Mouse (Mus musculus): ENCODE measurements around the gene Pdzrn3. TPM values are rescaled to one million over a fixed set of nuclear protein-coding genes. Genes with fewer than 3 reads are reported as not detected.

The Pdzrn3 gene
- total and polyA plus RNA-seq, 3 experiments, result 0.08 TPM; not detected in 2

- H3K36me3 ChIP-seq (ENCODE audit: control insufficient read depth in 1 of 2, insufficient read depth in 2 of 2, low read length in 2 of 2), result no peaks in the 10 kb centered on the region
- no peak overlapping the region for H3K27ac ChIP-seq (ENCODE audit: control insufficient read depth, low read depth, low read length)
- DNase-seq (ENCODE audit: low read depth, low spot score), result no peak
- TF ChIP-seq BHLHE40 (IDR thresholded peaks at IDR 0.05; ENCODE audit: borderline replicate concordance, low read depth, low read length) (no peak), CTCF (IDR thresholded peaks at IDR 0.05 in 2 of 3, conservative IDR thresholded peaks at IDR 0.05 in 1 of 3; ENCODE audit: control insufficient read depth in 1 of 3, insufficient read depth in 1 of 3, low read depth in 2 of 3, low read length in 3 of 3, poor library complexity in 1 of 3, severe bottlenecking in 1 of 3) (no peak), POLR2AphosphoS2 (IDR thresholded peaks at IDR 0.05; ENCODE audit: low read length) (no peak), CHD2 (IDR thresholded peaks at IDR 0.05; ENCODE audit: low read length) (no peak), CHD1 (IDR thresholded peaks at IDR 0.05; ENCODE audit: low read depth, low read length) (no peak), MYC (IDR thresholded peaks at IDR 0.05; ENCODE audit: low read depth, low read length) (no peak), MYB (IDR thresholded peaks at IDR 0.05; ENCODE audit: low read depth, low read length) (no peak), E2F4 (IDR thresholded peaks at IDR 0.05; ENCODE audit: borderline replicate concordance, low read depth, low read length) (no peak), ELF1 (IDR thresholded peaks at IDR 0.05; ENCODE audit: low read depth, low read length) (no peak), GATA1 (IDR thresholded peaks at IDR 0.05; ENCODE audit: low read depth, low read length) (no peak), GABPA (IDR thresholded peaks at IDR 0.05; ENCODE audit: low read depth, low read length) (no peak), TBP (IDR thresholded peaks at IDR 0.05; ENCODE audit: low read depth, low read length) (no peak), KAT2A (conservative IDR thresholded peaks at IDR 0.05; ENCODE audit: low read depth, low read length) (no peak), MAX (IDR thresholded peaks at IDR 0.05; ENCODE audit: low read length) (no peak), ZMIZ1 (IDR thresholded peaks at IDR 0.05; ENCODE audit: low read depth, low read length) (no peak), TAL1 (IDR thresholded peaks at IDR 0.05; ENCODE audit: low read length) (no peak), UBTF (IDR thresholded peaks at IDR 0.05; ENCODE audit: borderline replicate concordance, insufficient read depth, low read depth, low read length) (no peak), ZC3H11A (IDR thresholded peaks at IDR 0.05; ENCODE audit: low read depth, low read length) (no peak), RCOR1 (IDR thresholded peaks at IDR 0.05; ENCODE audit: low read depth, low read length) (no peak)
- H3K9ac ChIP-seq (ENCODE audit: control insufficient read depth, low read depth, low read length, poor library complexity, severe bottlenecking), result no peak overlapping the region
- H3K79me2 ChIP-seq (ENCODE audit: control insufficient read depth, insufficient read depth, low read length, poor library complexity), result no peaks in the 10 kb centered on the region
- H3K4me1 ChIP-seq (ENCODE audit: control insufficient read depth in 1 of 2, insufficient read depth in 2 of 2, low read length in 2 of 2), result no peaks in the 10 kb centered on the region
- no peak overlapping the region for H3K4me3 ChIP-seq (ENCODE audit: control insufficient read depth in 1 of 2, insufficient read depth in 1 of 2, low read depth in 2 of 2, low read length in 2 of 2)
- no peaks in the 10 kb centered on the region for H3K27me3 ChIP-seq (ENCODE audit: control insufficient read depth in 1 of 2, insufficient read depth in 2 of 2, low read length in 2 of 2)
- no peaks in the 10 kb centered on the region for H3K9me3 ChIP-seq (replicated peaks; ENCODE audit: insufficient read depth, low read length)
Measured at GRCm38 (mm10) chr6:101351100-101351499, 26.6 kb downstream of the Pdzrn3 start.

GRCm38 (mm10) chr6:101350414-101350973 is 27.2 kb downstream of the Pdzrn3 start:
- H3K36me3 ChIP-seq (ENCODE audit: control insufficient read depth in 1 of 2, insufficient read depth in 2 of 2, low read length in 2 of 2), result no peaks in the 10 kb centered on the region
- no peak overlapping the region for H3K9ac ChIP-seq (ENCODE audit: control insufficient read depth, low read depth, low read length, poor library complexity, severe bottlenecking)
- no peak for TF ChIP-seq MAZ (IDR thresholded peaks at IDR 0.05; ENCODE audit: low read depth, low read length)
- no peak for TF ChIP-seq MXI1 (IDR thresholded peaks at IDR 0.05; ENCODE audit: low read depth, low read length)
- no peak for TF ChIP-seq TCF12 (IDR thresholded peaks at IDR 0.05; ENCODE audit: low read depth, low read length)
- TF ChIP-seq POLR2A (IDR thresholded peaks at IDR 0.05; ENCODE audit: control insufficient read depth in 1 of 2, insufficient read depth in 1 of 2, low read depth in 1 of 2, low read length in 2 of 2, poor library complexity in 1 of 2), result no peak
- TF ChIP-seq NELFE (IDR thresholded peaks at IDR 0.05; ENCODE audit: low read depth, low read length), result no peak
- TF ChIP-seq ZC3H11A (IDR thresholded peaks at IDR 0.05; ENCODE audit: low read depth, low read length), result no peak
- TF ChIP-seq JUND (IDR thresholded peaks at IDR 0.05; ENCODE audit: low read depth, low read length), result no peak
- no peak for TF ChIP-seq ZNF384 (IDR thresholded peaks at IDR 0.05; ENCODE audit: low read depth, low read length)
- TF ChIP-seq TAL1 (IDR thresholded peaks at IDR 0.05; ENCODE audit: low read length), result no peak
- no peak for TF ChIP-seq SMC3 (IDR thresholded peaks at IDR 0.05; ENCODE audit: low read depth, low read length)
- no peak for DNase-seq (ENCODE audit: low read depth, low spot score)
- no peaks in the 10 kb centered on the region for H3K4me1 ChIP-seq (ENCODE audit: control insufficient read depth in 1 of 2, insufficient read depth in 2 of 2, low read length in 2 of 2)
- no peaks in the 10 kb centered on the region for H3K79me2 ChIP-seq (ENCODE audit: control insufficient read depth, insufficient read depth, low read length, poor library complexity)
- H3K4me3 ChIP-seq (ENCODE audit: control insufficient read depth in 1 of 2, insufficient read depth in 1 of 2, low read depth in 2 of 2, low read length in 2 of 2), result no peak overlapping the region
- no peaks in the 10 kb centered on the region for H3K9me3 ChIP-seq (replicated peaks; ENCODE audit: insufficient read depth, low read length)
- no peak overlapping the region for H3K27ac ChIP-seq (ENCODE audit: control insufficient read depth, low read depth, low read length)
- no peaks in the 10 kb centered on the region for H3K27me3 ChIP-seq (ENCODE audit: control insufficient read depth in 1 of 2, insufficient read depth in 2 of 2, low read length in 2 of 2)
